Mouse (Mus musculus) forebrain, embryonic 10.5 days (tissue): Measurements from ENCODE around the gene Sh3gl1. TPM values are rescaled to one million over a fixed set of nuclear protein-coding genes. Genes with fewer than 3 reads are reported as not detected.

ENCODE experiments used
- DNase-seq: peaks from one replicate; pipeline ENCODE4 v3.0.0-alpha.2; 2017; ENCODE audit warnings: low spot score; ENCODE audit errors: extremely low spot score
- H3K27ac ChIP-seq: fragments of 300-500 bp; sonication (generic); 2 replicates; pipeline ENCODE4 v1.5.1; 2016; ENCODE audit warnings: mild to moderate bottlenecking
- H3K27me3 ChIP-seq: fragments of 300-500 bp; sonication (generic); 2 replicates; pipeline ENCODE4 v1.6.1; 2016; ENCODE audit warnings: mild to moderate bottlenecking; ENCODE audit not compliant: poor library complexity, severe bottlenecking
- H3K36me3 ChIP-seq: fragments of 300-500 bp; sonication (generic); replicated peaks from 2 replicates; pipeline ENCODE4 v1.6.1; 2016; ENCODE audit warnings: mild to moderate bottlenecking, moderate library complexity
- H3K4me1 ChIP-seq: fragments of 300-500 bp; sonication (generic); 2 replicates; pipeline ENCODE4 v1.6.1; 2016
- H3K4me3 ChIP-seq: fragments of 300-500 bp; sonication (generic); 2 replicates; pipeline ENCODE4 v1.5.1; 2016; ENCODE audit warnings: mild to moderate bottlenecking, moderate library complexity
- H3K9me3 ChIP-seq: fragments of 300-500 bp; sonication (generic); 2 replicates; pipeline ENCODE4 v1.6.1; 2016; ENCODE audit warnings: mild to moderate bottlenecking, moderate library complexity
- WGBS: fragments of 180-500 bp; shearing (Covaris S2); methylation state at CpG from one replicate; pipeline ENCODE4 v1.1.7; 2016; 5-methylcytosine and 5-hydroxymethylcytosine counted together
- polyA plus RNA-seq: library from polyadenylated mRNA; unstranded; fragments of >200 nt; fragmentation: Nextera tagmentation; extraction: Ambion mirVana; gene quantifications from 2 replicates; pipeline ENCODE4 v1.2.1, GENCODE M21; 2016

Gene Sh3gl1
- polyA plus RNA-seq, 1 experiment from 2014 or later, result 152 TPM

- Histone ChIP-seq H3K36me3 (peaks cover 52% of the 10 kb centered on the region), H3K27ac (no peak overlapping the region), H3K9me3 (no peaks in the 10 kb centered on the region), H3K4me1 (peaks cover 27% of the 10 kb centered on the region), H3K4me3 (peak overlapping the region; percentile 92; the same call in 1 of the 2 replicates), H3K27me3 (no peaks in the 10 kb centered on the region)
- DNase-seq, result no peak
- 85% methylated on average over 6 of the region's 6 CpGs for WGBS
Observed at GRCm38 (mm10) chr17:56034726-56035100, 1.7 kb downstream of the Sh3gl1 start.

DNA sequence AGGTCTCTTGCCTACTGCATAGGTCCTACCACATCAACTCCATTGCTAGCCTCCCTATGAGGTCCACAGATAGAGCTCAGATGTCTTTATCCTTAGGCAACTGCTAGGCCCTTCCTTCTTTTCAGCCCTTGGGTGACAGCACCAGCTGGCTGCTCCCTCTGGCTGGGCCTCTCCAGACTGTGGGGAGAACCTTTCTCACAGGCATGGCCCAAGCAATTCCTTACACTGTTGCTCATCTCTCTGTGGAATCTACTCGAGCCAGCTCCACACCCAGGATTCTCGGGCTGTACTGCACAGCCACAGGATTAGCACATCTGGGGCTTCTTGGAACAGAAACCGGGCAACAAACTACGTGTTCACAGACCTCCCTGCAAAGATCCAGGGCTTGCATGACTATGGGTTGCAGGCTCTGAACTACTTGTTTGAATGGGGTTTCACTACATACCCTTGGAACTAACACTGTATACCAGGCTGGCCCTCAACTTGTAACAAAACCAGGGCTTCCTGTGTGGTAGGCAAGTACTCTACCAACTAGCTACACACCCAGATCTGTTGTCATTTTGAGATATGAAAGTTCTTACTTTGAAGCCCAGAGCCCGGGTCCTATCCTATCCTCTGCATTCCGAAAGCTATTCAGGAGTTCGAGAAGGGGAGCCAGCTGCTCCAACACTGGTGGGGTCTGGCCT lies 2.3 kb downstream of the Sh3gl1 start:
- H3K27ac ChIP-seq, result no peak overlapping the region
- peaks cover 27% of the 10 kb centered on the region for H3K4me1 ChIP-seq
- H3K27me3 ChIP-seq, result no peaks in the 10 kb centered on the region
- DNase-seq, result no peak
- peak overlapping the region; percentile 92; the same call in 1 of the 2 replicates for H3K4me3 ChIP-seq
- 95% methylated on average over 7 of the region's 7 CpGs for WGBS
- peaks cover 58% of the 10 kb centered on the region for H3K36me3 ChIP-seq
- no peaks in the 10 kb centered on the region for H3K9me3 ChIP-seq

GRCm38 (mm10) chr17:56032831-56033230 lies 3.6 kb downstream of the Sh3gl1 start:
- peaks cover 27% of the 10 kb centered on the region for H3K4me1 ChIP-seq
- no peaks in the 10 kb centered on the region for H3K27me3 ChIP-seq
- DNase-seq, result no peak
- 78% methylated on average over 7 of the region's 7 CpGs for WGBS
- H3K9me3 ChIP-seq, result no peaks in the 10 kb centered on the region
- H3K4me3 ChIP-seq, result no peak overlapping the region
- no peak overlapping the region for H3K27ac ChIP-seq
- H3K36me3 ChIP-seq, result peaks cover 71% of the 10 kb centered on the region

DNA sequence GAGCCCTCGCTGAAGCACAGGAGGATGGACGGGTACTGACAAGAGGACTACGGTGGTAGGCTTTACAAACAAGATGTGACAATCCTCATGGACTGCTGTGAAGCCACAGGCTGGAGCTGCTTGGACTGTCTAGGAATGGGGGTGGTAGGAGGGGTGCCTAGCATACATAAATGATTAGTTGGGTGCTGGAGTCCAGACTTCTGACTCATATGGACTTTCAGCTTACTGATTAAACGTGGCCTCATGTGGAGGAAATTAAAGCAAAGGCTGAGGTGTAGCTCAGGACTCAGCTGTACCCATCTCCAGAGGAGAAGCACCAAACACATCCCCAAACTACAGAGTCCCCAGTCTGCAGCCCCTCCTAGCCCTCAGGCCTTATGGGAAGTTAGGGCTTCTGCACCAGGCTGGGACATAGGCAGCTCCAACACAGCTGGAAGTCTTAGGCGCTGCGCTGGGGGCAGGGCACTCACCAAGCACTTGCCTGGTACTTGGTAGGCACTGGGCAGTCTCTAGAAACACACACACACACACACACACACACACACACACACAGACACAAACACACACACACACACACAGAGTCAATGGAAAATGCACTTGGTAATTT lies 4.2 kb downstream of the Sh3gl1 start:
- Histone ChIP-seq H3K27me3 (no peaks in the 10 kb centered on the region), H3K36me3 (peaks cover 77% of the 10 kb centered on the region), H3K9me3 (no peaks in the 10 kb centered on the region), H3K27ac (no peak overlapping the region), H3K4me1 (peaks cover 27% of the 10 kb centered on the region), H3K4me3 (no peak overlapping the region)
- 84% methylated on average over 6 of the region's 6 CpGs for WGBS
- DNase-seq, result no peak

DNA sequence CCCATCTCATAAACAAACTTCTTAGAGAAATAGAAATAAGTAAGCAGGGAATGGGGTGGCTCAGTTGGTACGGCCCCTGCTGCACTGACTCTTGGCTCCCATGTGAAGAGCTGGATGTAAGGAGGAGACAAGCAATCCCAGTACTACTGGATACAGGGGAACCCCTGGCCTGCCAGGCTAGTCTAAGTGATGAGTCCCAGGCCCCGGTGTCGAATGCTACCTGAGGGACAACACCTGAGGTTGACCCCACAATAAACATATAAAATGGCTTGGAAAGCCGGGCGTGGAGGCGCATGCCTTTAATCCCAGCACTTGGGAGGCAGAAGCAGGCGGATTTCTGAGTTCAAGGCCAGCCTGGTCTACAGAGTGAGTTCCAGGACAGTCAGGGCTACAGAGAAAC lies 5.0 kb downstream of the Sh3gl1 start:
- DNase-seq, result no peak
- no peaks in the 10 kb centered on the region for H3K9me3 ChIP-seq
- H3K4me1 ChIP-seq, result peaks cover 23% of the 10 kb centered on the region
- no peaks in the 10 kb centered on the region for H3K27me3 ChIP-seq
- H3K27ac ChIP-seq, result no peak overlapping the region
- no peak overlapping the region for H3K4me3 ChIP-seq
- WGBS, result 94% methylated on average over 7 of the region's 7 CpGs
- H3K36me3 ChIP-seq, result peaks cover 83% of the 10 kb centered on the region

DNA sequence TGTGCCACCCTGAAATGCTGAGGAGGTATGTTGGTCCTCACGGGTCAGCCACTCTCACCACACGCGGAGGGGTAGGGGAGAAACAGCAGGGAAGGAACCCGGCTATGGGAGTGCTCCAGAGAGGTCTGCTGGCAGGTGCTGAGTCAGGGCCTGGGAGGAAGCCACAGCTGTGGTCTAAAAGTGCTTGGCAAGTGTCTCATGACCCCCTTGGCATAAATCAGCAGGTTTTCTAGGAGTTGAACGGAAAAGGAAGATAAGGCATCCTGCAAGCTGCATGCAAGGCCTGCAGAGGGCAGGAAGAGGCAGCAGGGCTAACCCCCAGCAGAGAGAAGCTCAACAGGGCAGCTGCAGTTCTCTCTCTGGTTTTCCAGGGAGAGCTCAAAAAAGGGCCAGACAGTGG lies 5.5 kb downstream of the Sh3gl1 start:
- H3K36me3 ChIP-seq, result peaks cover 88% of the 10 kb centered on the region
- no peak overlapping the region for H3K27ac ChIP-seq
- H3K4me1 ChIP-seq, result peaks cover 23% of the 10 kb centered on the region
- 81% methylated on average over 5 of the region's 5 CpGs for WGBS
- H3K9me3 ChIP-seq, result no peaks in the 10 kb centered on the region
- DNase-seq, result no peak
- no peaks in the 10 kb centered on the region for H3K27me3 ChIP-seq
- no peak overlapping the region for H3K4me3 ChIP-seq

- H3K27ac ChIP-seq, result no peak overlapping the region
- H3K4me3 ChIP-seq, result no peak overlapping the region
- peaks cover 19% of the 10 kb centered on the region for H3K4me1 ChIP-seq
- H3K9me3 ChIP-seq, result no peaks in the 10 kb centered on the region
- no peaks in the 10 kb centered on the region for H3K27me3 ChIP-seq
- WGBS, result 92% methylated on average over 9 of the region's 9 CpGs
- peaks cover 92% of the 10 kb centered on the region for H3K36me3 ChIP-seq
- no peak for DNase-seq
Observed at GRCm38 (mm10) chr17:56030238-56030870, 6.1 kb downstream of the Sh3gl1 start.

GRCm38 (mm10) chr17:56027801-56028441 lies 8.5 kb downstream of the Sh3gl1 start:
- DNase-seq, result no peak
- WGBS, result 92% methylated on average over 5 of the region's 5 CpGs
- Histone ChIP-seq H3K27ac (no peak overlapping the region), H3K27me3 (no peaks in the 10 kb centered on the region), H3K4me3 (no peak overlapping the region), H3K36me3 (peaks cover 94% of the 10 kb centered on the region), H3K9me3 (no peaks in the 10 kb centered on the region), H3K4me1 (peaks cover 12% of the 10 kb centered on the region)

GRCm38 (mm10) chr17:56026881-56027280 lies 9.6 kb downstream of the Sh3gl1 start:
- 80% methylated on average over 1 of the region's 1 CpGs for WGBS
- no peaks in the 10 kb centered on the region for H3K9me3 ChIP-seq
- peaks cover 15% of the 10 kb centered on the region for H3K4me1 ChIP-seq
- no peak overlapping the region for H3K27ac ChIP-seq
- no peak overlapping the region for H3K4me3 ChIP-seq
- no peaks in the 10 kb centered on the region for H3K27me3 ChIP-seq
- H3K36me3 ChIP-seq, result peaks cover 90% of the 10 kb centered on the region
- DNase-seq, result no peak

DNA sequence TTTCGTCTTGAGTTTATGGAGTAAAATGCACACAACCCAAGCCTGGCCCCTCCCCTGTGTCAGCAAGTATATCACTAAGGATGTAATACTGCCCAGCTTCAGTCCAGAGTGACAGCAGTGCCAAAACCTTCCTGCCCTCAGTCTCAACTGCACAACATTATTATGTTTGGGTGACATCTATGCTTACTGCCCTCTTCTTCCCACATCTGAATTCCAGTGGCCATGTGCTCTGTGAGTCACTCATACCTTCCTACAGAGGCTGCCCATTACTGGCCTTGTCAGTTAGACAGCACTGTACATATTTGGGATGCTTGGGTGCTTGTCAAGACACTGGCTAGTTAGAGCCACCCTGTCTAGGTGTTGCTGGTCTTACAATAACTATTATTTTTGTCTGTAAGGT lies 10.1 kb downstream of the Sh3gl1 start:
- Histone ChIP-seq H3K9me3 (no peaks in the 10 kb centered on the region), H3K27me3 (no peaks in the 10 kb centered on the region), H3K4me1 (peaks cover 15% of the 10 kb centered on the region), H3K27ac (no peak overlapping the region), H3K36me3 (peaks cover 85% of the 10 kb centered on the region), H3K4me3 (no peak overlapping the region)
- 97% methylated on average over 1 of the region's 1 CpGs for WGBS
- DNase-seq, result no peak

- Histone ChIP-seq H3K4me1 (peaks cover 15% of the 10 kb centered on the region), H3K9me3 (no peaks in the 10 kb centered on the region), H3K27me3 (no peaks in the 10 kb centered on the region), H3K36me3 (peaks cover 85% of the 10 kb centered on the region), H3K27ac (no peak overlapping the region), H3K4me3 (no peak overlapping the region)
- 85% methylated on average over 5 of the region's 5 CpGs for WGBS
- DNase-seq, result no peak
Observed at GRCm38 (mm10) chr17:56024931-56025330, 11.5 kb downstream of the Sh3gl1 start.

DNA sequence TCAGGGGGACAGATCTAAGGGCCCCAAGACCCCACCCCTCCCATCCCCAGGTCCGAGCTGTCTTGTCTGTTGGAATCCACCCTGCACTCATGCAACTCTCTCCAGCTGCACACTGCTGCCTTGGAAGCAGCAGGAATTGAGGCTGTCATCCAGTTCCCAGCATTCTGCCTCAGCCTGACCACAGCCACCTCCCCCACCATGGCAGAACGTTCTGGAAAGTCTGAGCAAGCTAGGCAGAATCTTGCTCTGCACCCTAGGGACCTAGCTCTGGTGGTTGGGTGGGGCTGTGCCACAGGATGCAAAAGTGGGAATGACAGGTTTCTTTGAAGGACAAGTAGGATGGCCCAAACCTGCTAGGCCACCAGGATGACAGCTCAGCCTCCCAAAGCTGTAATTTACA lies 12.0 kb downstream of the Sh3gl1 start:
- H3K27ac ChIP-seq, result no peak overlapping the region
- H3K36me3 ChIP-seq, result peaks cover 85% of the 10 kb centered on the region
- no peaks in the 10 kb centered on the region for H3K27me3 ChIP-seq
- no peak for DNase-seq
- 83% methylated on average over 2 of the region's 2 CpGs for WGBS
- H3K4me1 ChIP-seq, result peaks cover 15% of the 10 kb centered on the region
- no peaks in the 10 kb centered on the region for H3K9me3 ChIP-seq
- no peak overlapping the region for H3K4me3 ChIP-seq

GRCm38 (mm10) chr17:56023386-56023785 lies 13.0 kb downstream of the Sh3gl1 start:
- peaks cover 85% of the 10 kb centered on the region for H3K36me3 ChIP-seq
- no peak overlapping the region for H3K4me3 ChIP-seq
- peaks cover 15% of the 10 kb centered on the region for H3K4me1 ChIP-seq
- WGBS, result 81% methylated on average over 5 of the region's 5 CpGs
- no peak for DNase-seq
- no peaks in the 10 kb centered on the region for H3K9me3 ChIP-seq
- no peaks in the 10 kb centered on the region for H3K27me3 ChIP-seq
- peak overlapping the region; percentile 48; the same call in 1 of the 2 replicates for H3K27ac ChIP-seq
